Mouse (Mus musculus): Measurements from ENCODE around the gene Rimklb. TPM values are rescaled to one million over a fixed set of nuclear protein-coding genes. Genes with fewer than 3 reads are reported as not detected.
"Not testable (repeated sequence)": the region's sequence is repeated elsewhere in the genome, so short reads cannot be mapped to it uniquely, and the experiment has no call there.

The Rimklb gene
- polyA plus RNA-seq, 1 experiment, result not detected

GRCm38 (mm10) chr6:122485401-122486296 is 12.9 kb downstream of the Rimklb start:
- H3K4me3 ChIP-seq (replicated peaks), result peak overlapping the region; percentile 91
- peaks cover 5% of the 10 kb centered on the region; the same call in 1 of the 2 replicates for H3K9me3 ChIP-seq
- H3K27me3 ChIP-seq (replicated peaks), result peaks cover 82% of the 10 kb centered on the region
- peaks cover 15% of the 10 kb centered on the region for H3K4me1 ChIP-seq
- TF ChIP-seq GATA1 (IDR thresholded peaks at IDR 0.05; ENCODE audit: borderline replicate concordance, low read length) (no peak), FLI1 (IDR thresholded peaks at IDR 0.05; ENCODE audit: low read length) (no peak)
- no peaks in the 10 kb centered on the region for H3K36me3 ChIP-seq (replicated peaks; ENCODE audit: low read length)

- Histone ChIP-seq H3K36me3 (replicated peaks; ENCODE audit: low read length) (no peaks in the 10 kb centered on the region), H3K9me3 (no peaks in the 10 kb centered on the region), H3K4me1 (no peaks in the 10 kb centered on the region), H3K27me3 (replicated peaks) (peaks cover 20% of the 10 kb centered on the region), H3K4me3 (replicated peaks) (no peak overlapping the region)
- TF ChIP-seq GATA1 (IDR thresholded peaks at IDR 0.05; ENCODE audit: borderline replicate concordance, low read length) (no peak), FLI1 (IDR thresholded peaks at IDR 0.05; ENCODE audit: low read length) (no peak)
These were observed 20.5 kb downstream of the Rimklb start for GRCm38 (mm10) chr6:122478062-122478461.

GRCm38 (mm10) chr6:122471461-122471860 is 27.1 kb downstream of the Rimklb start:
- not testable (repeated sequence) for H3K9me3 ChIP-seq; H3K4me3 ChIP-seq (replicated peaks); H3K4me1 ChIP-seq; H3K27me3 ChIP-seq (replicated peaks); H3K36me3 ChIP-seq (replicated peaks; ENCODE audit: low read length)

- H3K4me1 ChIP-seq, result peaks cover 4% of the 10 kb centered on the region; the same call in 1 of the 2 replicates
- 0 out of 2 replicates have a peak, but pooled peaks cover 3% of the 10 kb centered on the region for H3K9me3 ChIP-seq
- no peaks in the 10 kb centered on the region for H3K36me3 ChIP-seq (replicated peaks; ENCODE audit: low read length)
- peaks cover 4% of the 10 kb centered on the region for H3K27me3 ChIP-seq (replicated peaks)
- TF ChIP-seq GATA1 (IDR thresholded peaks at IDR 0.05; ENCODE audit: borderline replicate concordance, low read length) (no peak), FLI1 (IDR thresholded peaks at IDR 0.05; ENCODE audit: low read length) (no peak)
- H3K4me3 ChIP-seq (replicated peaks), result no peak overlapping the region
These were observed 28.3 kb downstream of the Rimklb start for GRCm38 (mm10) chr6:122470240-122470639.

- TF ChIP-seq GATA1 (IDR thresholded peaks at IDR 0.05; ENCODE audit: borderline replicate concordance, low read length) (no peak), FLI1 (IDR thresholded peaks at IDR 0.05; ENCODE audit: low read length) (no peak)
- Histone ChIP-seq H3K36me3 (replicated peaks; ENCODE audit: low read length) (no peaks in the 10 kb centered on the region), H3K4me3 (replicated peaks) (no peak overlapping the region), H3K4me1 (peaks cover 4% of the 10 kb centered on the region; the same call in 1 of the 2 replicates), H3K9me3 (0 out of 2 replicates have a peak, but pooled peaks cover 3% of the 10 kb centered on the region), H3K27me3 (replicated peaks) (peaks cover 4% of the 10 kb centered on the region)
These were observed 29.4 kb downstream of the Rimklb start for GRCm38 (mm10) chr6:122469030-122469640.

GRCm38 (mm10) chr6:122466092-122466713 is 32.4 kb downstream of the Rimklb start:
- peaks cover 4% of the 10 kb centered on the region for H3K27me3 ChIP-seq (replicated peaks)
- H3K4me1 ChIP-seq, result peaks cover 4% of the 10 kb centered on the region; the same call in 1 of the 2 replicates
- no peaks in the 10 kb centered on the region for H3K36me3 ChIP-seq (replicated peaks; ENCODE audit: low read length)
- TF ChIP-seq FLI1 (IDR thresholded peaks at IDR 0.05; ENCODE audit: low read length), result no peak
- no peak for TF ChIP-seq GATA1 (IDR thresholded peaks at IDR 0.05; ENCODE audit: borderline replicate concordance, low read length)
- no peak overlapping the region for H3K4me3 ChIP-seq (replicated peaks)
- 0 out of 2 replicates have a peak, but pooled peaks cover 3% of the 10 kb centered on the region for H3K9me3 ChIP-seq

GRCm38 (mm10) chr6:122458946-122459693 is 39.4 kb downstream of the Rimklb start:
- H3K27me3 ChIP-seq (replicated peaks), result no peaks in the 10 kb centered on the region
- no peaks in the 10 kb centered on the region for H3K9me3 ChIP-seq
- no peak for TF ChIP-seq GATA1 (IDR thresholded peaks at IDR 0.05; ENCODE audit: borderline replicate concordance, low read length)
- TF ChIP-seq FLI1 (IDR thresholded peaks at IDR 0.05; ENCODE audit: low read length), result no peak
- H3K36me3 ChIP-seq (replicated peaks; ENCODE audit: low read length), result no peaks in the 10 kb centered on the region
- H3K4me3 ChIP-seq (replicated peaks), result no peak overlapping the region
- no peaks in the 10 kb centered on the region for H3K4me1 ChIP-seq

GRCm38 (mm10) chr6:122447848-122448247 is 50.7 kb downstream of the Rimklb start:
- Histone ChIP-seq H3K27me3 (replicated peaks) (peaks cover 4% of the 10 kb centered on the region), H3K4me3 (replicated peaks) (no peak overlapping the region), H3K9me3 (no peaks in the 10 kb centered on the region), H3K36me3 (replicated peaks; ENCODE audit: low read length) (no peaks in the 10 kb centered on the region), H3K4me1 (no peaks in the 10 kb centered on the region)
- TF ChIP-seq GATA1 (IDR thresholded peaks at IDR 0.05; ENCODE audit: borderline replicate concordance, low read length) (no peak), FLI1 (IDR thresholded peaks at IDR 0.05; ENCODE audit: low read length) (no peak)

- no peak for TF ChIP-seq GATA1 (IDR thresholded peaks at IDR 0.05; ENCODE audit: borderline replicate concordance, low read length)
- TF ChIP-seq FLI1 (IDR thresholded peaks at IDR 0.05; ENCODE audit: low read length), result no peak
- Histone ChIP-seq H3K36me3 (replicated peaks; ENCODE audit: low read length) (no peaks in the 10 kb centered on the region), H3K9me3 (no peaks in the 10 kb centered on the region)
These were observed 53.3 kb downstream of the Rimklb start for GRCm38 (mm10) chr6:122445215-122445614.

More at GRCm38 (mm10) chr6:122445215-122445614, 53.3 kb downstream of the Rimklb start:
- peaks cover 2% of the 10 kb centered on the region for H3K27me3 ChIP-seq (replicated peaks)
- H3K4me3 ChIP-seq (replicated peaks), result no peak overlapping the region
- no peaks in the 10 kb centered on the region for H3K4me1 ChIP-seq
